Mouse (Mus musculus): ENCODE data around the gene Zfp820. TPM values are rescaled to one million over a fixed set of nuclear protein-coding genes. Genes with fewer than 3 reads are reported as not detected.
"Not testable (repeated sequence)": the region's sequence is repeated elsewhere in the genome, so short reads cannot be mapped to it uniquely, and the experiment has no call there.

Gene Zfp820
- polyA plus RNA-seq (2015; fragmentation: Nextera tagmentation; extraction: Ambion mirVana), result 1.5 and 2.1 TPM in 2 replicates

DNA sequence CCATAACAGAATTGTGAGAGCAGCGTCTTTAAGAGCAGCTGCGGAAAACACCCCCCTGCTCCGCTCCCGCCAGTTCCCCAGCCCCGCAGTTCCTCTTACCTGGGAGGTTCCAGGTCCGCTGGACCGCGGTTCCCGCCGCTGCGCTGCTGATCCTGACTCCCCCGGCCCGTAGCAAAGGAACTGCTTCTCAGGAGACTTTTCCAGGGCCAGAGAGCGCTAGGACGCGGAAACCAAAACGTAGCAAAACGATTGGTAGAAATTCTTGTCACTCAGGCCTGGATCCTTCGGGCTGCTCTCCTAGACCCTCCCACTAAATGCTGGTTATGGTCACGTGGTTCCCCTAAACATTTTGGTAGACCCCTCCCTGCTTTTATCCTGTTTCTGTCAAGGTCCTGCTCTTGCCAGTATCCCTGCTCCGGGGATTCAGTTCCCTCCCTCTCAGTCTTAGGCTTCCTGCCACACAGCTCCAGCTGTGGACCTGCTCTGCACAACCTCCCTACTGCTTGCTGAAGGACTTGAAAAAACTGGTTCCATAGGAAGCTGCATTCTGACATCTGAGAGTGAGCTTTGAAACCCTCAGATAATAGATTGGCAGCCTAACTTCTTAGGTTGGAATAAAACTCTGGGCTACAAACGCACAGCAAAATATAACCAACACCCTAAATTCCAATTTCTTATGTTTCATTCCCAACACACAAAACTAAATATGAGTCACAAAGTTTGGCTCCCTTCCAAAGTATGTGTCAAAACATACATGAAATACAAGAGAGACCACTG, at the start of gene Zfp820:
TSS of gene Zfp820 (minus strand) at position 228 of the 777 bp plus-strand sequence.
- Histone ChIP-seq H3K4me3 (peak within 1 kb of the TSS; percentile 67), H3K27ac (peak within 1 kb of the TSS; percentile 23; the same call in 1 of the 2 replicates)
- peak; percentile 99 for ATAC-seq (replicated peaks)

DNA sequence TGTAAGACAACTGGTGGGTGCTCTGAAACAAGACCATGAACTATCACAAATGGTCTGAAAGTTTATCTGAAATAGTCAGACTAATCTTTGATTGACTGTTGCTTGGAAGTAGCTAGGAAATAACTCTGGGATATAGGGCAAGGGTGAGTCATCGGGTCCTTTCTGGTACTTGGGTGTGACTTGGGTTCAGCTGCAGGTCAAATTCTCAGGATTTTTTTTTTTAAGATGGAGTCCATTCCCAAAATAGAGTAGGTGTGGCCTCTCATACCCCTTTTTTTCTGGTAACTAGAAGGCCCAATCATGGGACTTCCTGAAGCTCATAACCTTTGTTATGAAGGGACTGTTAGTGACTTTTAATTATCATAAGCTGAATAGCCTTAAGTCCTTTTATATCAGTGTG, 25.7 kb upstream of the Zfp820 start:
- Histone ChIP-seq H3K27ac (no peak overlapping the region), H3K4me2 (no peak overlapping the region), H3K36me3 (replicated peaks) (no peaks in the 10 kb centered on the region), H3K9ac (no peak overlapping the region), H3K4me3 (no peak overlapping the region), H3K9me3 (no peaks in the 10 kb centered on the region), H3K4me1 (no peaks in the 10 kb centered on the region), H3K27me3 (replicated peaks) (no peaks in the 10 kb centered on the region)
- WGBS, result 91% methylated on average over 1 of the region's 1 CpGs
- no peak for ATAC-seq (replicated peaks)

More for the DNA sequence above, at the start of gene Zfp820:
- Histone ChIP-seq H3K4me1 (peaks cover 7% of the 10 kb centered on the region; the same call in 1 of the 2 replicates), H3K9me3 (no peaks in the 10 kb centered on the region), H3K4me2 (peak within 1 kb of the TSS; percentile 63), H3K27me3 (replicated peaks) (no peaks in the 10 kb centered on the region), H3K9ac (peak within 1 kb of the TSS; percentile 63), H3K36me3 (replicated peaks) (no peaks in the 10 kb centered on the region)
- WGBS, result 4% methylated on average over 22 of the region's 22 CpGs

DNA sequence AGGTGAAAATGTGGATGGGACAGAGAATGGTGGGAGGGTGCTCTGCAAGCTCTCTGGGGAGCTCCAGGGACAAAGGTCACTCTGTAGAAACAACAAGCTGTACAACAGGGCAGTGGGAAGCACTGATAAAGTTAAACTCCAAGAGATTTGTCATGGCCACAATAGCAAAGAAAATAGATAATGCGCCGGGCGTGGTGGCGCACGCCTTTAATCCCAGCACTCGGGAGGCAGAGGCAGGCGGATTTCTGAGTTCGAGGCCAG, 680 bp upstream of the Zfp820 start:
- H3K4me3 ChIP-seq; H3K27ac ChIP-seq; H3K9ac ChIP-seq; H3K4me2 ChIP-seq; H3K27me3 ChIP-seq (replicated peaks); H3K4me1 ChIP-seq; H3K9me3 ChIP-seq; H3K36me3 ChIP-seq (replicated peaks): not testable (repeated sequence)
- ATAC-seq (replicated peaks), result peak; percentile 48; the same call in 1 of the 2 replicates
- 89% methylated on average over 8 of the region's 8 CpGs for WGBS

DNA sequence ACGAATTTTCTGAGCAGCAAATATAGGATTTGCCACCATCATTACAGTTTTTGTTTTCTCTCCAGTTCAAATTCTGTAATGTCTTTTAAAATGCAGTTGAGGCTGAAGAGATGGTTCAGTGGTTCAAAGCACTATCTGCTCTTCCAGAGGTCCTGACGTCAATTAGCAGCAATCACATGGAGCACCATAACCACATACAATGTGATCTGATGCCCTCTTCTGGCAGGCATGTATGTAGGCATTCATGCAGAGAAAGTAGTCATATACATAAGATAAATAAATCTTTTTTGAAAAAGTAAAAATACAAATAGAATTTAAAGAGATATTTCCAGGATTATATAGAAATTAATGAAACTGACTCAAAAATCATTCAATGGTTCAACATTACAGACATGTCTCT, 7.1 kb downstream of the Zfp820 start:
- 68% methylated on average over 2 of the region's 2 CpGs for WGBS
- Histone ChIP-seq H3K4me2 (no peak overlapping the region), H3K36me3 (replicated peaks) (no peaks in the 10 kb centered on the region), H3K4me3 (no peak overlapping the region), H3K4me1 (no peaks in the 10 kb centered on the region), H3K27me3 (replicated peaks) (no peaks in the 10 kb centered on the region), H3K9me3 (no peaks in the 10 kb centered on the region), H3K9ac (no peak overlapping the region), H3K27ac (no peak overlapping the region)
- no peak for ATAC-seq (replicated peaks)

DNA sequence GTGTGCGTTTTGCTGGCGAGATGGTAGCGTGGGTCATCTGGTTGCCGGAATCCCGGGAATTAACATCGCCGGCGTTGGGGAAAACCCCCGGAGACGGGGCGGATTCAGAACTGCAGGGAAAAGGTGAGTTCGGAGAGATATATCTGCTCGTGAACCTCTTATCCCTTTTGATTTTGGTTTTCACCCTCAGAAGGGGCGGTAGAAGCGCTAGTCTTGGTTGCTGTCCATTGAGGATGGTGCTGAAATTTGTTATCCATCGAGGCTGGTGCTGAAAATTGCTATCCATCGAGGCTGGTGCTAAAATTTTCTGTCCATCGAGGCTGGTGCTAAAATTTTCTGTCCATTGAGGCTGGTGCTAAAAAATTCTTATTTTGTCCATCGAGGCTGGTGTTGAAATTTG, 44.2 kb downstream of the Zfp820 start:
- not testable (repeated sequence) for H3K9me3 ChIP-seq; ATAC-seq (replicated peaks); H3K4me2 ChIP-seq; H3K27me3 ChIP-seq (replicated peaks); H3K27ac ChIP-seq; H3K36me3 ChIP-seq (replicated peaks); H3K9ac ChIP-seq; H3K4me1 ChIP-seq; H3K4me3 ChIP-seq
- whole genome bisulfite sequencing, result 54% methylated on average over 19 of the region's 19 CpGs

DNA sequence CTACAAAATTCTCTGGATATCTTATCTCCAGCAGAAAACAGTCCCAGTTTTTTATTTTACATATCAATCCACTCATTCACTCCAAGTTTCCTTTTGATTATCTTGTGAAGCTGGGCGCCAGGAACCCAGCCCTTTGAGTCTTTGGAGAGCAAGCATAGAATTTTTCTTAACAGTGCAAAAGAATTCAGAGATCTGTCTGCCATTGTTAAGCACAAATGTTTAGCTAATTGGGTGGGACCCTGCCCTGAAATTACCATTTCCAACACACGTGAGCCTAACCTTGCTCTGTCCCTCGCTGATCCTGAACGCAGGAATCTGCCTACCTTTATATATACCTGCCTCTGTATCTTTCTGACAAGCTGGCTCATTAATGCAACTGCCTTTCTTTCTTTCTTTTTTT, 53.3 kb downstream of the Zfp820 start:
- no peaks in the 10 kb centered on the region for H3K9me3 ChIP-seq
- no peak overlapping the region for H3K4me3 ChIP-seq
- H3K4me2 ChIP-seq, result no peak overlapping the region
- no peak overlapping the region for H3K27ac ChIP-seq
- H3K4me1 ChIP-seq, result no peaks in the 10 kb centered on the region
- 84% methylated on average over 4 of the region's 4 CpGs for WGBS
- no peak for ATAC-seq (replicated peaks)
- no peaks in the 10 kb centered on the region for H3K36me3 ChIP-seq (replicated peaks)
- H3K9ac ChIP-seq, result no peak overlapping the region
- H3K27me3 ChIP-seq (replicated peaks), result no peaks in the 10 kb centered on the region

DNA sequence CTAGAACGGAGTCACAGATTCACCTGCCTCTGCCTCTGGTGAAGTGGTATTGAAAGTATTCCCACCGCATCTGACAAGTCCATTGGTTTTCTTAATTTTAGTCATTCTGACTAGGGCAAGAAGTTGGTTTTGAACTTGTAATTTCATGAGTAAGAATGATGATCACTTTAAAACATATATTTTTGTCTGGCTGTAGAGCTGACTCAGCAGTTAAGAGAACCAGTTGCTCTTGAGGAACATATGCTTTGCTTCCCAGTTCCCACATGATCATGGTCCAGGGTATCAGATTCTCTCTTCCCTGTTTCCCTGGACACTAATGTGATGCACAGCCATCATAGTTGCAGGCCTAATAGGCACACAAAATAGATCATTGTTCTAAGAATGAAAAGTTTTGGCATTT, 75.2 kb downstream of the Zfp820 start:
- WGBS, result 84% methylated on average over 2 of the region's 2 CpGs
- H3K27me3 ChIP-seq (replicated peaks), result no peaks in the 10 kb centered on the region
- no peak for ATAC-seq (replicated peaks)
- H3K27ac ChIP-seq, result no peak overlapping the region
- H3K36me3 ChIP-seq (replicated peaks), result no peaks in the 10 kb centered on the region
- no peak overlapping the region for H3K4me3 ChIP-seq
- H3K9me3 ChIP-seq, result no peaks in the 10 kb centered on the region
- no peak overlapping the region for H3K4me2 ChIP-seq
- H3K4me1 ChIP-seq, result no peaks in the 10 kb centered on the region
- no peak overlapping the region for H3K9ac ChIP-seq

Other genes with a start within 250 kb of the Zfp820 start
- gene Zfp983, start 195.1 kb downstream of the Zfp820 start, polyA plus RNA-seq (2015; fragmentation: Nextera tagmentation; extraction: Ambion mirVana), result 13.3 and 13.9 TPM in 2 replicates
- 17.8 and 20.0 TPM in 2 replicates for gene Gm10226, start 153.9 kb downstream of the Zfp820 start, polyA plus RNA-seq (2015; fragmentation: Nextera tagmentation; extraction: Ambion mirVana)
- 11.5 and 12.1 TPM in 2 replicates for gene Zfp760, start 138.0 kb downstream of the Zfp820 start, polyA plus RNA-seq (2015; fragmentation: Nextera tagmentation; extraction: Ambion mirVana)
- gene Zfp229, start 115.0 kb downstream of the Zfp820 start, polyA plus RNA-seq (2015; fragmentation: Nextera tagmentation; extraction: Ambion mirVana), result 10.0 and 10.7 TPM in 2 replicates
- 8.9 and 9.6 TPM in 2 replicates for gene Zfp995, start 64.2 kb upstream of the Zfp820 start, polyA plus RNA-seq (2015; fragmentation: Nextera tagmentation; extraction: Ambion mirVana)
- gene Zfp942, start 116.7 kb upstream of the Zfp820 start, polyA plus RNA-seq (2015; fragmentation: Nextera tagmentation; extraction: Ambion mirVana), result 19.6 and 20.1 TPM in 2 replicates
- 16.6 and 17.1 TPM in 2 replicates for gene Zfp943, start 116.8 kb upstream of the Zfp820 start, polyA plus RNA-seq (2015; fragmentation: Nextera tagmentation; extraction: Ambion mirVana)

Data from midbrain, embryonic 15.5 days (tissue).